Mouse (Mus musculus) CD4-positive, CD25-positive, alpha-beta regulatory T cell (primary cell): ENCODE data around the gene Gm10717. TPM values are rescaled to one million over a fixed set of nuclear protein-coding genes. Genes with fewer than 3 reads are reported as not detected.

Experiments
- polyA plus RNA-seq: library from polyadenylated mRNA; unstranded; fragments of 100-300 nt; shearing (Covaris generic); gene quantifications from one replicate; pipeline ENCODE4 v1.2.1, GENCODE M21; 2017

The Gm10717 gene
- polyA plus RNA-seq: 9.3 TPM

GRCm38 (mm10) chr9:3024912-3025467, at the start of gene Gm10717:
Gm10717 (plus strand) TSS chr9:3025417.

GRCm38 (mm10) chr9:3000445-3000972, 24.7 kb upstream of the Gm10717 start, which contains the start of gene Gm10722:
Gm10722 (plus strand) TSS chr9:3000922.

GRCm38 (mm10) chr9:3002794-3003396, 22.3 kb upstream of the Gm10717 start, which contains the start of gene Gm11168:
Gm11168 (plus strand) TSS chr9:3003346.

GRCm38 (mm10) chr9:3012733-3013279, 12.4 kb upstream of the Gm10717 start, which contains the start of gene Gm10721:
Gm10721 (plus strand) TSS chr9:3013140.

GRCm38 (mm10) chr9:3015354-3015753, 9.9 kb upstream of the Gm10717 start, which contains the start of gene Gm10720:
Gm10720 (plus strand) TSS chr9:3015654.

GRCm38 (mm10) chr9:3017108-3017507, 8.1 kb upstream of the Gm10717 start, which contains the start of gene Gm10719:
Gm10719 (plus strand) TSS chr9:3017408.

GRCm38 (mm10) chr9:3023312-3023984, 1.8 kb upstream of the Gm10717 start, which contains the start of gene Gm10718:
Gm10718 (plus strand) TSS chr9:3023547.

GRCm38 (mm10) chr9:3034299-3034698, 9.1 kb downstream of the Gm10717 start, which contains the start of gene Gm17535:
Gm17535 (plus strand) TSS chr9:3034599.

GRCm38 (mm10) chr9:3036577-3036976, 11.4 kb downstream of the Gm10717 start, which contains the start of gene Gm10715:
Gm10715 (plus strand) TSS chr9:3036877.

Other genes starting within 250 kb of the Gm10717 start
- gene Gm10722, start 24.5 kb upstream of the Gm10717 start, polyA plus RNA-seq: 0.68 TPM
- gene Gm11168, start 22.1 kb upstream of the Gm10717 start, polyA plus RNA-seq: 4.6 TPM
- 0.35 TPM for gene Gm10721, start 12.3 kb upstream of the Gm10717 start, polyA plus RNA-seq
- gene Gm10720, start 9.8 kb upstream of the Gm10717 start, polyA plus RNA-seq: not detected
- 3.9 TPM for gene Gm10719, start 8.0 kb upstream of the Gm10717 start, polyA plus RNA-seq
- gene Gm10718, start 1.9 kb upstream of the Gm10717 start, polyA plus RNA-seq: 2.5 TPM
- gene Gm17535, start 9.2 kb downstream of the Gm10717 start, polyA plus RNA-seq: 0.91 TPM
- gene Gm10715, start 11.5 kb downstream of the Gm10717 start, polyA plus RNA-seq: not detected